Mouse (Mus musculus) erythroblast, embryonic 14.5 days (primary cell): ENCODE results near the gene Slf2. TPM values are rescaled to one million over a fixed set of nuclear protein-coding genes. Genes with fewer than 3 reads are reported as not detected.

ENCODE experiments used
- H3K27me3 ChIP-seq: 2 replicates; pipeline ENCODE4 v1.6.1; 2012; ENCODE audit warnings: inconsistent platforms; ENCODE audit not compliant: control insufficient read depth
- H3K36me3 ChIP-seq: 2 replicates; pipeline ENCODE4 v1.6.1; 2012; ENCODE audit warnings: mild to moderate bottlenecking, inconsistent platforms; ENCODE audit not compliant: control insufficient read depth
- H3K4me1 ChIP-seq: 2 replicates; pipeline ENCODE4 v1.6.1; 2012; ENCODE audit warnings: inconsistent platforms; ENCODE audit not compliant: control insufficient read depth
- H3K4me3 ChIP-seq: replicated peaks from 2 replicates; pipeline ENCODE3; 2012; ENCODE audit warnings: moderate library complexity, mild to moderate bottlenecking, inconsistent platforms
- H3K9me3 ChIP-seq: 2 replicates; pipeline ENCODE4 v1.6.1; 2012; ENCODE audit warnings: low read length, inconsistent platforms, mixed read lengths; ENCODE audit not compliant: control insufficient read depth
- GATA1 ChIP-seq: IDR thresholded peaks from 2 replicates; pipeline ENCODE4 v1.6.1; 2012; ENCODE audit warnings: low read length, inconsistent platforms, mixed read lengths
- TAL1 ChIP-seq: IDR thresholded peaks from 3 replicates; pipeline ENCODE4 v1.6.1; 2012; ENCODE audit warnings: low read length, inconsistent platforms, mixed read lengths
- polyA plus RNA-seq: library from polyadenylated mRNA; stranded (reverse); fragments of >175 nt; gene quantifications from 2 replicates; pipeline ENCODE4 v1.2.3, GENCODE M21; 2012

Gene Slf2
- polyA plus RNA-seq, 1 experiment = 0.61 TPM

DNA sequence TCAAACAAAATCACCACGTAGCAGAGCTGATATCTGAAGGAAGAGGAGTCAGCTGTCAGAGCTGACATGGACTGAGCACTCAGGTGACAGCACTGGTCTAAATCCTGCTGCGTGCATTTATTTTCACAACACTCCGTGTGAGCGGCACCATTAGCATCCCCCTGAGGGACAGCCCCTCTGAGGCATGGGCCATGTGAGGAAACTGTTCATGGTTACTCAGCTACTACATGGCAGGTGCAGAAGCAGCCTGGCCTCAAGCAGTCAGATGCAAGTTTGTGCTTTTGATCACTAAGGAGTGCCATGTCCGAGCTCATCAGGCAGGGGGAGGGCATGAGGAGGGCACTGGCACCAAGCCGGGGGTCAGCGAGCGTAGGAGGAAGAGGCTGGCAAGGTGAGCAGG, 68.7 kb downstream of the Slf2 start:
- Histone ChIP-seq H3K36me3 (peaks cover 54% of the 10 kb centered on the region), H3K9me3 (no peaks in the 10 kb centered on the region), H3K4me3 (no peak overlapping the region), H3K4me1 (peaks cover 20% of the 10 kb centered on the region), H3K27me3 (no peaks in the 10 kb centered on the region)
- no peak for TF ChIP-seq GATA1
- no peak for TF ChIP-seq TAL1

DNA sequence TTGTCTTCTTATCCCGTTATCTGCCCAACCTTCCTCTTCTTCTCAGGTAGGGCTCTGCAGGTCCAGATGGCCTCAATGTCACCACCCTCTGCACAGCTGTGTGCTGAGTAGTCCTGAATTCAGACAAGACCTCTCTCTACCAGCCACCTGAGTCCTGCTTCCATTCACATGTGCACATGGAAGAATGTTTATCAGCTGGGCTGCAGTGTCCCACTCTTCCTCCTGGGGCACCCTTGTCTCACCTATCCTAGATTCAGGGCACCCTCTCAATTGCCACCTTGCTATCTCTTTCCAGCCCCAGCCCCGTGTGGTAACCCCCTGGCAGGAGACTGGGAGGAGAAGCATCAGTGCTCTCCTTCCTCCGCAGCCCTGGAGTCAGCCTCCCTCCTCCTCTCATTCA, 71.3 kb downstream of the Slf2 start:
- no peaks in the 10 kb centered on the region for H3K9me3 ChIP-seq
- peaks cover 26% of the 10 kb centered on the region for H3K4me1 ChIP-seq
- no peaks in the 10 kb centered on the region for H3K27me3 ChIP-seq
- no peak overlapping the region for H3K4me3 ChIP-seq
- H3K36me3 ChIP-seq = peaks cover 52% of the 10 kb centered on the region
- TF ChIP-seq GATA1 (no peak), TAL1 (no peak)

GRCm38 (mm10) chr19:45003740-45004516, 73.0 kb downstream of the Slf2 start:
- TF ChIP-seq TAL1 (no peak), GATA1 (no peak)
- Histone ChIP-seq H3K27me3 (no peaks in the 10 kb centered on the region), H3K4me1 (peaks cover 27% of the 10 kb centered on the region), H3K4me3 (no peak overlapping the region), H3K36me3 (peaks cover 53% of the 10 kb centered on the region), H3K9me3 (no peaks in the 10 kb centered on the region)

DNA sequence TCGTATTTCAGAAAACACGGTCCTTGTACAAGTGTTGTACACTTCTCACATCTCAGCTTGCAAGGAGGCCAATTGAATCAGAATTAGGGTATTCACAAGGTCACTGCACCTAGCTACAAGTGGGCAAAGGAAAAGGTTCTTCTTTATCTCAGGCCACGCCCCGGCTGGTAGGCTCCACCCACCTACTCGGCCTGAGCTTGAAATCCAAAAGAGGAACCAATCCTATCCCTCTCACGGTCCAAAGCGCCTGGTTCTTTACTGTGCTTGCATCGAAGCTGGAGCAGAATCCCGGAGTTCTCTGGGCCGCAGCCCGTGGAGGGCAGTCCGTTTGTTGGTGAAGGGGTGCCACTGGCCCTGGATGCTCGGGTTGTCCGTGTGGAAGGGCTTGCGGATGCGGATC, 74.5 kb downstream of the Slf2 start, which contains the start of gene Twnk:
Gene Twnk, plus strand, starts transcription at position 220 of the 400 bp plus-strand sequence.
- peaks cover 63% of the 10 kb centered on the region for H3K36me3 ChIP-seq

GRCm38 (mm10) chr19:45005957-45006712, 75.2 kb downstream of the Slf2 start, which contains the start of gene Mrpl43:
Mrpl43 (minus strand) TSS chr19:45006442.
- peaks cover 65% of the 10 kb centered on the region for H3K36me3 ChIP-seq
- H3K4me1 ChIP-seq = peaks cover 27% of the 10 kb centered on the region
- TF ChIP-seq TAL1 = no peak
- no peak for TF ChIP-seq GATA1

More for the DNA sequence above, 74.5 kb downstream of the Slf2 start, which contains the start of gene Twnk:
- Histone ChIP-seq H3K4me3 (peak within 1 kb of the TSS; percentile 79), H3K9me3 (no peaks in the 10 kb centered on the region), H3K4me1 (peaks cover 27% of the 10 kb centered on the region), H3K27me3 (no peaks in the 10 kb centered on the region)
- no peak for TF ChIP-seq TAL1

DNA sequence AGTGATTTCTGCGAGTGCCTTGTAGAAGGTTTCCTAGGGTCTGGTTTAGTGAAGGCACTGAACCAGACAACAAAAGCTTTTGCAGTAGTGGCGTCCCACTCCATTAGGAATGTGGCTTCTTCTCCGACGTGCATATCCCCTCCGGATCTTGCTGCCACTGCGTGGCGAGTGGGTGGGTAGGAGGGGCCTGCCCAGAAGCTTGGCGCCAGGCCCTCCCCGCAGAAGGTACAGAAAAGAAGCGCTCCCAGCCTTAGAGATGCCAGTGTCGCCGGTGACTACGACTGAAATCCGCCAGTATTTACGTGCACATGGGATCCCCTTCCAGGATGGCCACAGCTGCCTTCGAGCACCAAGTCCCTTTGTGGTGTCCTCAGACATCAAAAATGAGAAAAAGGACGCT, 76.1 kb downstream of the Slf2 start:
- no peaks in the 10 kb centered on the region for H3K27me3 ChIP-seq
- TF ChIP-seq TAL1 = no peak
- no peak for TF ChIP-seq GATA1
- H3K36me3 ChIP-seq = peaks cover 67% of the 10 kb centered on the region
- H3K9me3 ChIP-seq = no peaks in the 10 kb centered on the region
- peaks cover 27% of the 10 kb centered on the region for H3K4me1 ChIP-seq
- peak overlapping the region; percentile 79 for H3K4me3 ChIP-seq

More at GRCm38 (mm10) chr19:45005957-45006712, 75.2 kb downstream of the Slf2 start, which contains the start of gene Mrpl43:
- H3K9me3 ChIP-seq = no peaks in the 10 kb centered on the region
- H3K4me3 ChIP-seq = peak within 1 kb of the TSS; percentile 79
- H3K27me3 ChIP-seq = no peaks in the 10 kb centered on the region

DNA sequence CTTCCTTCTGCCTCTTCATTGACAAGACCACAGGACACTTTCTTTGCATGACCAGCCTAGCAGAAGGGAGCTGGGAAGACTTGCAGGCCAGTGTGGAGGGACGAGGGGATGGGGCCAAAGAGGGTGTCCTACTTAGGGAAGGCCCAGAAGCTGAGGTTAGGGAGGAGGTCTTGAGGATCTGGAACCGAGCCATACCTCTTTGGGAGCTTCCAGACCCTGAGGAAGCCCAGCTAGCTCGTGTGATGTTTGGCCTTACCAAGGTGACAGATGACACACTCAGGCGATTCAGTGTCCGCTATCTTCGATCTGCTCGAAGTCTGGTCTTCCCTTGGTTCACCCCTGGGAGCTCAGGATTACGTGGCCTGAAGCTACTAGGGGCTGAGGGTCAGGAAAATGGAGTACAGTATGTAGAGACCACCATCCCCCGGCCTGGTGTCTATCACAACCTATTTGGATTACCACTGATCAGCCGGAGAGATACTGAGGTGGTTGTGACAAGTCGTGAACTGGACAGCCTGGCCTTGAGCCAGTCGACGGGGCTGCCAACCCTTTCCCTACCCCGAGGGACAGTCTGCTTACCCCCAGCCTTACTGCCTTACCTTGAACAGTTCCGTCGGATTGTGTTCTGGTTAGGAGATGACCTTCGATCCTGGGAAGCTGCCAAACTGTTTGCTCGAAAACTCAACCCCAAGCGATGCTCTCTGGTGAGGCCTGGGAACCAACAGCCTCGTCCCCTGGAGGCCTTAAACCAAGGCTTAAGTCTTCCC, 76.7 kb downstream of the Slf2 start:
- H3K9me3 ChIP-seq = no peaks in the 10 kb centered on the region
- peak overlapping the region; percentile 79 for H3K4me3 ChIP-seq
- H3K36me3 ChIP-seq = peaks cover 68% of the 10 kb centered on the region
- peaks cover 27% of the 10 kb centered on the region for H3K4me1 ChIP-seq
- no peaks in the 10 kb centered on the region for H3K27me3 ChIP-seq
- TF ChIP-seq GATA1 = no peak
- TF ChIP-seq TAL1 = no peak

- TF ChIP-seq GATA1 = no peak
- H3K4me1 ChIP-seq = peaks cover 39% of the 10 kb centered on the region
Observed at GRCm38 (mm10) chr19:45010646-45011045, 79.7 kb downstream of the Slf2 start.

DNA sequence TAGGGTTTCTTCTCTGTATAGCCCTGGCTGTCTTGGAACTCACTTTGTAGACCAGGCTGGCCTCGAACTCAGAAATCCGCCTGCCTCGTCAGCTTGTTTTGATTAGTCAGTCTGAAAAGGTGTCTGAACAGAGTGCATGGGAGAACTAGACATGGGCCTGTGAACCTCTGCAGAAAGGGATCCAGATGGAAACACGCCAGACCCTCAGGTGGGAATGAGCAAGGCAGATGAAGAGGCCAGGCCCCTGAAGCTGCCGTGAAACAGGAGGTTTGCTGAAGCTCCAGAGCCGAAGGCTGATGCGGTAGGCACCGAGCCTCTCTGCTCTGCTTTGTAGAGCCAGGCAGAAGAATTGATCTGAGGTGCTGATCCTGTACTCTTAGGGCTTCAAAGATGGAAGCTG, 81.3 kb downstream of the Slf2 start:
- no peak for TF ChIP-seq GATA1
- TF ChIP-seq TAL1 = no peak
- H3K4me1 ChIP-seq = peaks cover 44% of the 10 kb centered on the region
- H3K36me3 ChIP-seq = peaks cover 47% of the 10 kb centered on the region

More at GRCm38 (mm10) chr19:45010646-45011045, 79.7 kb downstream of the Slf2 start:
- Histone ChIP-seq H3K4me3 (no peak overlapping the region), H3K36me3 (peaks cover 47% of the 10 kb centered on the region), H3K27me3 (peaks cover 9% of the 10 kb centered on the region), H3K9me3 (no peaks in the 10 kb centered on the region)

More for the DNA sequence above, 81.3 kb downstream of the Slf2 start:
- H3K9me3 ChIP-seq = no peaks in the 10 kb centered on the region
- peaks cover 25% of the 10 kb centered on the region for H3K27me3 ChIP-seq
- H3K4me3 ChIP-seq = no peak overlapping the region
